Mouse (Mus musculus) testis, adult 2 months (tissue): ENCODE results near the gene Fam234a. TPM values are rescaled to one million over a fixed set of nuclear protein-coding genes. Genes with fewer than 3 reads are reported as not detected.

Source experiments
- H3K27ac ChIP-seq: fragments of 200-500 bp; 2 replicates; pipeline ENCODE4 v1.5.1; 2012; ENCODE audit warnings: low read depth, low read length; ENCODE audit not compliant: control insufficient read depth, insufficient read depth
- H3K27me3 ChIP-seq: fragments of 200-500 bp; 2 replicates; pipeline ENCODE4 v1.6.1; 2012; ENCODE audit warnings: mild to moderate bottlenecking, low read length, moderate library complexity; ENCODE audit not compliant: control insufficient read depth, insufficient read depth
- H3K36me3 ChIP-seq: fragments of 200-500 bp; 2 replicates; pipeline ENCODE4 v1.6.1; 2012; ENCODE audit warnings: mild to moderate bottlenecking, low read length; ENCODE audit not compliant: control insufficient read depth, insufficient read depth
- H3K4me1 ChIP-seq: fragments of 200-500 bp; 2 replicates; pipeline ENCODE4 v1.6.1; 2012; ENCODE audit warnings: low read length; ENCODE audit not compliant: control insufficient read depth, insufficient read depth
- H3K4me3 ChIP-seq: fragments of 200-500 bp; 2 replicates; pipeline ENCODE4 v1.5.1; 2012; ENCODE audit warnings: low read depth, mild to moderate bottlenecking, low read length, moderate library complexity, mixed read lengths; ENCODE audit not compliant: control insufficient read depth
- CTCF ChIP-seq: fragments of 200-500 bp; IDR thresholded peaks from 2 replicates; pipeline ENCODE4 v1.5.1; 2012; ENCODE audit warnings: low read depth, mild to moderate bottlenecking, inconsistent platforms, low read length, moderate library complexity; ENCODE audit not compliant: control insufficient read depth, insufficient read depth, insufficient replicate concordance
- POLR2A ChIP-seq: fragments of 200-500 bp; IDR thresholded peaks from 2 replicates; pipeline ENCODE4 v1.6.1; 2012; ENCODE audit warnings: low read depth, mild to moderate bottlenecking, inconsistent platforms, low read length, moderate library complexity; ENCODE audit not compliant: control insufficient read depth
- polyA plus RNA-seq: library from polyadenylated mRNA; depleted of rRNA; stranded (reverse); fragments of >200 nt; gene quantifications from 2 replicates; pipeline ENCODE4 v1.2.3, GENCODE M21; 2012

Fam234a gene
- polyA plus RNA-seq, 1 experiment: 74.9 TPM

GRCm38 (mm10) chr17:26243471-26244100, 456 bp downstream of the Fam234a start:
- TF ChIP-seq POLR2A (no peak; the same call in 1 of the 2 replicates), CTCF (peak; percentile 16; the same call in 1 of the 2 replicates)
- H3K4me3 ChIP-seq: peak overlapping the region; percentile 94

GRCm38 (mm10) chr17:26240990-26241389, 3.1 kb downstream of the Fam234a start:
- Histone ChIP-seq H3K36me3 (no peaks in the 10 kb centered on the region), H3K27me3 (no peaks in the 10 kb centered on the region), H3K4me3 (no peak overlapping the region), H3K4me1 (peaks cover 4% of the 10 kb centered on the region), H3K27ac (no peak overlapping the region)
- TF ChIP-seq POLR2A: no peak
- TF ChIP-seq CTCF: no peak

More at GRCm38 (mm10) chr17:26243471-26244100, 456 bp downstream of the Fam234a start:
- Histone ChIP-seq H3K36me3 (no peaks in the 10 kb centered on the region), H3K27me3 (no peaks in the 10 kb centered on the region), H3K27ac (peak overlapping the region; percentile 85), H3K4me1 (peaks cover 4% of the 10 kb centered on the region)

- Histone ChIP-seq H3K27ac (no peak overlapping the region), H3K27me3 (no peaks in the 10 kb centered on the region), H3K4me3 (no peak overlapping the region), H3K4me1 (peaks cover 4% of the 10 kb centered on the region), H3K36me3 (no peaks in the 10 kb centered on the region)
- TF ChIP-seq CTCF: no peak
Measured at GRCm38 (mm10) chr17:26240120-26240790, 3.8 kb downstream of the Fam234a start.

- Histone ChIP-seq H3K4me1 (peaks cover 4% of the 10 kb centered on the region), H3K27ac (no peak overlapping the region), H3K36me3 (no peaks in the 10 kb centered on the region), H3K4me3 (no peak overlapping the region), H3K27me3 (no peaks in the 10 kb centered on the region)
- no peak for TF ChIP-seq CTCF
- no peak for TF ChIP-seq POLR2A
Measured at GRCm38 (mm10) chr17:26239551-26239950, 4.5 kb downstream of the Fam234a start.

- H3K4me1 ChIP-seq: peaks cover 2% of the 10 kb centered on the region
- no peak overlapping the region for H3K4me3 ChIP-seq
- no peak overlapping the region for H3K27ac ChIP-seq
- TF ChIP-seq CTCF (no peak), POLR2A (no peak)
- H3K27me3 ChIP-seq: no peaks in the 10 kb centered on the region
- H3K36me3 ChIP-seq: no peaks in the 10 kb centered on the region
Measured at GRCm38 (mm10) chr17:26237667-26238066, 6.4 kb downstream of the Fam234a start.

GRCm38 (mm10) chr17:26235077-26235815, 8.8 kb downstream of the Fam234a start:
- H3K27ac ChIP-seq: peak overlapping the region; percentile 66
- no peak for TF ChIP-seq POLR2A
- H3K4me1 ChIP-seq: no peaks in the 10 kb centered on the region; the same call in 1 of the 2 replicates
- H3K27me3 ChIP-seq: no peaks in the 10 kb centered on the region
- no peak overlapping the region for H3K4me3 ChIP-seq
- no peaks in the 10 kb centered on the region for H3K36me3 ChIP-seq

- Histone ChIP-seq H3K27ac (no peak overlapping the region), H3K4me3 (no peak overlapping the region), H3K36me3 (no peaks in the 10 kb centered on the region), H3K4me1 (no peaks in the 10 kb centered on the region; the same call in 1 of the 2 replicates), H3K27me3 (no peaks in the 10 kb centered on the region)
- TF ChIP-seq CTCF (no peak), POLR2A (no peak)
Measured at GRCm38 (mm10) chr17:26234386-26234785, 9.7 kb downstream of the Fam234a start.
